14 mouse cellular contexts compared by ENCODE assay signal in genomic region chr7:34983702-34984475, GRCm38 (mm10).
A peak's percentile ranks its signal among the peaks of the same experiment; 100 is the strongest.
DNase-seq lines count a peak whose midpoint lies in the region; ATAC-seq and TF ChIP-seq lines count a peak whose summit lies in the region.
"Had no signal": no experiment of that assay in that cellular context is flagged by ENCODE, and none has a peak within 500 bp of the region (broad histone marks: within the 10 kb centered on the region; RNA-seq: fewer than 3 reads in every experiment).

No protein-coding gene starts in this region.

- peak overlapping the region; percentile 41; the same call in 1 of the 2 replicates for H3K27ac ChIP-seq in heart, embryonic 11.5 days (ENCODE audit: low read depth, low read length)
- no peak overlapping the region for H3K27ac ChIP-seq in liver, adult 2 months (replicated peaks; ENCODE audit: insufficient read depth, low read depth, low read length)
- H3K27ac ChIP-seq in embryonic facial prominence, embryonic 11.5 days (replicated peaks; ENCODE audit: low read depth, low read length): no peak overlapping the region
- H3K27ac ChIP-seq in liver, embryonic 13.5 days: peak overlapping the region; percentile 98
- H3K27ac ChIP-seq: hindbrain, embryonic 15.5 days; limb, embryonic 15.5 days; neural tube, embryonic 13.5 days had no signal

- TF ChIP-seq CTCF in liver, adult 2 months (IDR thresholded peaks at IDR 0.05; ENCODE audit: low read depth, low read length): no peak

- WGBS in heart, embryonic 11.5 days (ENCODE audit: insufficient replicate concordance): 71% methylated on average over 4 of the region's 4 CpGs
- 63% methylated on average over 4 of the region's 4 CpGs for WGBS in liver, adult 2 months
- WGBS in embryonic facial prominence, embryonic 11.5 days: 69% methylated on average over 4 of the region's 4 CpGs
- 69% methylated on average over 4 of the region's 4 CpGs for WGBS in liver, embryonic 13.5 days (ENCODE audit: insufficient replicate concordance)

- H3K9ac ChIP-seq in heart, embryonic 11.5 days (ENCODE audit: low read depth, low read length): no peak overlapping the region
- no peak overlapping the region for H3K9ac ChIP-seq in liver, adult 2 months (ENCODE audit: low read depth, low read length)
- no peak overlapping the region for H3K9ac ChIP-seq in embryonic facial prominence, embryonic 11.5 days (replicated peaks; ENCODE audit: low read length)
- peak overlapping the region; percentile 71; the same call in 1 of the 2 replicates for H3K9ac ChIP-seq in liver, embryonic 13.5 days
- H3K9ac ChIP-seq: hindbrain, embryonic 15.5 days; limb, embryonic 15.5 days; neural tube, embryonic 13.5 days had no signal

- H3K36me3 ChIP-seq in heart, embryonic 11.5 days (ENCODE audit: control insufficient read depth, insufficient read depth, low read length): no peaks in the 10 kb centered on the region
- no peaks in the 10 kb centered on the region for H3K36me3 ChIP-seq in liver, adult 2 months (ENCODE audit: control insufficient read depth, insufficient read depth, low read length)
- H3K36me3 ChIP-seq in embryonic facial prominence, embryonic 11.5 days (replicated peaks; ENCODE audit: control insufficient read depth, insufficient read depth, low read depth, low read length): no peaks in the 10 kb centered on the region
- peaks cover 10% of the 10 kb centered on the region for H3K36me3 ChIP-seq in liver, embryonic 13.5 days
- H3K36me3 ChIP-seq: hindbrain, embryonic 15.5 days; limb, embryonic 15.5 days; neural tube, embryonic 13.5 days had no signal

- H3K4me3 ChIP-seq in heart, embryonic 11.5 days (ENCODE audit: low read depth, low read length): no peak overlapping the region
- H3K4me3 ChIP-seq in liver, adult 2 months (ENCODE audit: insufficient read depth, low read depth, low read length): no peak overlapping the region
- H3K4me3 ChIP-seq in embryonic facial prominence, embryonic 11.5 days (ENCODE audit: low read depth, low read length): no peak overlapping the region
- no peak overlapping the region for H3K4me3 ChIP-seq in liver, embryonic 13.5 days (replicated peaks)
- H3K4me3 ChIP-seq: hindbrain, embryonic 15.5 days; limb, embryonic 15.5 days; neural tube, embryonic 13.5 days had no signal

- TF ChIP-seq POLR2A in liver, adult 2 months (IDR thresholded peaks at IDR 0.05; ENCODE audit: extremely low read depth, insufficient read depth, low read length): no peak

- no peak for DNase-seq in heart, postnatal 25 days (ENCODE audit: low spot score)
- peak; percentile 52 for DNase-seq in liver, adult 2 months (ENCODE audit: extremely low read depth, low read depth, low spot score)
- DNase-seq in liver: no peak
- DNase-seq in embryonic facial prominence, embryonic 11.5 days (ENCODE audit: low spot score): no peak
- DNase-seq in liver, embryonic 13.5 days: no peak
- DNase-seq in right cerebral cortex, postnatal 4 days: no peak
- DNase-seq: cerebellum, adult 8-10 months; layer of hippocampus, adult 9-11 months had no signal

- no peak overlapping the region for H3K4me2 ChIP-seq in heart, embryonic 11.5 days
- no peak overlapping the region for H3K4me2 ChIP-seq in embryonic facial prominence, embryonic 11.5 days (ENCODE audit: low read depth, low read length)
- peak overlapping the region; percentile 65; the same call in 1 of the 2 replicates for H3K4me2 ChIP-seq in liver, embryonic 13.5 days
- H3K4me2 ChIP-seq: hindbrain, embryonic 15.5 days; limb, embryonic 15.5 days; midbrain, embryonic 11.5 days; neural tube, embryonic 13.5 days had no signal

- no peaks in the 10 kb centered on the region for H3K9me3 ChIP-seq in heart, embryonic 11.5 days (replicated peaks; ENCODE audit: control insufficient read depth, low read length)
- no peaks in the 10 kb centered on the region for H3K9me3 ChIP-seq in embryonic facial prominence, embryonic 11.5 days (replicated peaks; ENCODE audit: control insufficient read depth, low read length)
- H3K9me3 ChIP-seq in liver, embryonic 13.5 days (replicated peaks): no peaks in the 10 kb centered on the region
- H3K9me3 ChIP-seq: G1E; hindbrain, embryonic 15.5 days; limb, embryonic 15.5 days; neural tube, embryonic 13.5 days had no signal

- peaks cover 28% of the 10 kb centered on the region for H3K4me1 ChIP-seq in heart, embryonic 11.5 days (ENCODE audit: control insufficient read depth, insufficient read depth, low read length)
- H3K4me1 ChIP-seq in liver, adult 2 months (ENCODE audit: control insufficient read depth, insufficient read depth, low read length): peaks cover 8% of the 10 kb centered on the region
- peaks cover 6% of the 10 kb centered on the region; the same call in 1 of the 2 replicates for H3K4me1 ChIP-seq in embryonic facial prominence, embryonic 11.5 days (ENCODE audit: control insufficient read depth, insufficient read depth, low read length)
- H3K4me1 ChIP-seq in liver, embryonic 13.5 days (replicated peaks): peaks cover 62% of the 10 kb centered on the region

- no peaks in the 10 kb centered on the region for H3K27me3 ChIP-seq in heart, embryonic 11.5 days (ENCODE audit: control insufficient read depth, insufficient read depth, low read length)
- H3K27me3 ChIP-seq in liver, adult 2 months (ENCODE audit: control insufficient read depth, insufficient read depth, low read length): no peaks in the 10 kb centered on the region
- no peaks in the 10 kb centered on the region for H3K27me3 ChIP-seq in embryonic facial prominence, embryonic 11.5 days (ENCODE audit: control insufficient read depth, insufficient read depth, low read length)
- H3K27me3 ChIP-seq in liver, embryonic 13.5 days: no peaks in the 10 kb centered on the region
- H3K27me3 ChIP-seq: hindbrain, embryonic 15.5 days; limb, embryonic 15.5 days; neural tube, embryonic 13.5 days had no signal

- H3K79me2 ChIP-seq in liver, adult 2 months (ENCODE audit: control insufficient read depth, insufficient read depth, low read length): no peaks in the 10 kb centered on the region

- ATAC-seq in heart, embryonic 11.5 days (replicated peaks; ENCODE audit: insufficient number of reproducible peaks, low FRiP score, low TSS enrichment): no peak
- ATAC-seq in embryonic facial prominence, embryonic 11.5 days (replicated peaks; ENCODE audit: insufficient number of reproducible peaks, low FRiP score, low TSS enrichment, low read depth): 0 out of 2 replicates have a peak, but pooled peaks have one; percentile 46
- ATAC-seq in liver, embryonic 13.5 days (ENCODE audit: low read depth): no peak

- intact Hi-C loops in heart, postnatal 25 days (cut with DNase I): no loop called here

Comparison
In these comparisons a context has a peak if more than half of its experiments do, and no peak if none do; other contexts are left out.
1. H3K27ac ChIP-seq: peak in heart, embryonic 11.5 days (single experiment) and liver, embryonic 13.5 days (single experiment); none in liver, adult 2 months (single experiment) and embryonic facial prominence, embryonic 11.5 days (single experiment).